Mouse (Mus musculus): ENCODE results near the gene Svep1. TPM values are rescaled to one million over a fixed set of nuclear protein-coding genes. Genes with fewer than 3 reads are reported as not detected.

The Svep1 gene
- polyA plus RNA-seq, 1 experiment from 2014 or later = 9.7 TPM

- ATAC-seq (ENCODE audit: insufficient number of reproducible peaks, insufficient read depth, low FRiP score, low read depth) = no peak
- H3K27ac ChIP-seq (ENCODE audit: low read length) = no peak overlapping the region
- no peak overlapping the region for H3K4me3 ChIP-seq (ENCODE audit: low read depth, low read length)
- no peaks in the 10 kb centered on the region for H3K4me1 ChIP-seq (ENCODE audit: control insufficient read depth, insufficient read depth, low read length)
- 80% methylated on average over 6 of the region's 6 CpGs for WGBS
- no peak overlapping the region for H3K4me2 ChIP-seq (replicated peaks; ENCODE audit: low read depth, low read length)
- H3K36me3 ChIP-seq (ENCODE audit: control insufficient read depth, insufficient read depth, low read length) = no peaks in the 10 kb centered on the region; the same call in 1 of the 2 replicates
- no peaks in the 10 kb centered on the region for H3K9me3 ChIP-seq (ENCODE audit: control insufficient read depth, low read depth, low read length)
- H3K27me3 ChIP-seq (ENCODE audit: control insufficient read depth, insufficient read depth, low read length) = no peaks in the 10 kb centered on the region
- H3K9ac ChIP-seq (replicated peaks; ENCODE audit: low read depth, low read length) = no peak overlapping the region
These were observed 67.4 kb downstream of the Svep1 start for GRCm38 (mm10) chr4:58139241-58139640.

DNA sequence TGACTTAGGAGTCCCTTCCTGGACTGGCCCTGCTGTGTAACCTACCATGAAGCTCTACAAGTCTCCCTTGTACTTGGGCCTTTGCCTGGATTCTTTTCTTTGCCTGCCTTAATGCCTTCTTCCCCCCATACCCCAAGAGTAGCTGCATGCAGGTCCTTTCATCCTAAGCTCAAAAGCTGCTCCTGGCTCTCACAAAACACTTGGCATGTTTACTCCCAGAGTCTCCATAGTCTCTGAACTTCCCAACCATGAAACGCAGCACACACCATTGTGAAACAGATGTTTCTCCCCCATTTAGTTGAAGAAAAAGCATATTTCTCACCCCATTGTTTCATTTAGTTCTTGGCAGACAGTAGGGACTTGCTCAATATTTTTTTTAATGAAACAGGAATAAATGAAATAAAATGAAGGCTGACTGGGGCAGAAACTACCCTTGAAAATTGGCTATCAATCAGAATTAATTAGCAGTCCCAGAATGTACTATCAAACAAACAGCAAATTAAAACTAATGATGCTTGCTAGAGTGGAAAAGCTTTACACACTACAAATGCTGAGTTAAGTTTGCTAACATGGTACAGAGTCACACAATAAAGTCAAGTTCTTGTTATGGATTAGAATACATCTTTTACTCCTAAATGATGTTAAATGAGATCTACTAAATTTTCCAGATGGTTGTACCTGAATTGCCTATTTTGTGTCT is 72.9 kb downstream of the Svep1 start:
- WGBS = 83% methylated on average over 1 of the region's 1 CpGs

GRCm38 (mm10) chr4:58129844-58130243 is 76.8 kb downstream of the Svep1 start:
- no peaks in the 10 kb centered on the region for H3K4me1 ChIP-seq (ENCODE audit: control insufficient read depth, insufficient read depth, low read length)
- H3K9ac ChIP-seq (replicated peaks; ENCODE audit: low read depth, low read length) = no peak overlapping the region
- ATAC-seq (ENCODE audit: insufficient number of reproducible peaks, insufficient read depth, low FRiP score, low read depth) = no peak
- H3K36me3 ChIP-seq (ENCODE audit: control insufficient read depth, insufficient read depth, low read length) = no peaks in the 10 kb centered on the region
- no peak overlapping the region for H3K27ac ChIP-seq (ENCODE audit: low read length)
- 81% methylated on average over 4 of the region's 4 CpGs for WGBS
- H3K27me3 ChIP-seq (ENCODE audit: control insufficient read depth, insufficient read depth, low read length) = no peaks in the 10 kb centered on the region
- H3K9me3 ChIP-seq (ENCODE audit: control insufficient read depth, low read depth, low read length) = no peaks in the 10 kb centered on the region
- no peak overlapping the region for H3K4me3 ChIP-seq (ENCODE audit: low read depth, low read length)
- no peak overlapping the region for H3K4me2 ChIP-seq (replicated peaks; ENCODE audit: low read depth, low read length)

More for the DNA sequence above, 72.9 kb downstream of the Svep1 start:
- H3K4me3 ChIP-seq (ENCODE audit: low read depth, low read length) = no peak overlapping the region
- no peak overlapping the region for H3K9ac ChIP-seq (replicated peaks; ENCODE audit: low read depth, low read length)
- no peak overlapping the region for H3K4me2 ChIP-seq (replicated peaks; ENCODE audit: low read depth, low read length)
- no peaks in the 10 kb centered on the region; the same call in 1 of the 2 replicates for H3K36me3 ChIP-seq (ENCODE audit: control insufficient read depth, insufficient read depth, low read length)
- H3K9me3 ChIP-seq (ENCODE audit: control insufficient read depth, low read depth, low read length) = no peaks in the 10 kb centered on the region
- H3K4me1 ChIP-seq (ENCODE audit: control insufficient read depth, insufficient read depth, low read length) = no peaks in the 10 kb centered on the region
- no peaks in the 10 kb centered on the region for H3K27me3 ChIP-seq (ENCODE audit: control insufficient read depth, insufficient read depth, low read length)
- H3K27ac ChIP-seq (ENCODE audit: low read length) = no peak overlapping the region
- no peak for ATAC-seq (ENCODE audit: insufficient number of reproducible peaks, insufficient read depth, low FRiP score, low read depth)

DNA sequence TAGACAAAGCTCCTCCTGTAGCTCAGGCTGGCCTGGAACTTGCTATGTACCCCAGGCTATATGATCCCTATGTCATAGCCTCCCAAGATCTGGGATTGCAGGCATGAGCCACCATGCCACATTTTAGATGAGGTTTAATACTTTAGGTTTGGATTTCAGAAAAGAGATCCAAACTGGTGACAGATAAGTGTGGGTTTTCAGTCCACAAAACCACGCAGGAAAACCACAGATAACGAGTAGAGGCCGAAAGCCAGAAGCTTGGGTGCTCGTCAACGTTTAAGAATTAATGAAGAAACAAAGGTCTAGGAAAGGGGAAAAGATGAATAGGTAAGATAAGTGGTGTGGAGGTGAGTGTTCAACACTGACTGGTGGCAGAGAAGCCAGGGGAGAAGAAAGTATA is 79.6 kb downstream of the Svep1 start:
- Histone ChIP-seq H3K27me3 (ENCODE audit: control insufficient read depth, insufficient read depth, low read length) (no peaks in the 10 kb centered on the region), H3K9ac (replicated peaks; ENCODE audit: low read depth, low read length) (no peak overlapping the region), H3K36me3 (ENCODE audit: control insufficient read depth, insufficient read depth, low read length) (no peaks in the 10 kb centered on the region), H3K4me1 (ENCODE audit: control insufficient read depth, insufficient read depth, low read length) (no peaks in the 10 kb centered on the region), H3K4me2 (replicated peaks; ENCODE audit: low read depth, low read length) (no peak overlapping the region), H3K9me3 (ENCODE audit: control insufficient read depth, low read depth, low read length) (no peaks in the 10 kb centered on the region), H3K27ac (ENCODE audit: low read length) (no peak overlapping the region), H3K4me3 (ENCODE audit: low read depth, low read length) (no peak overlapping the region)
- 87% methylated on average over 5 of the region's 5 CpGs for WGBS
- ATAC-seq (ENCODE audit: insufficient number of reproducible peaks, insufficient read depth, low FRiP score, low read depth) = no peak

GRCm38 (mm10) chr4:58115452-58115851 is 91.2 kb downstream of the Svep1 start:
- no peaks in the 10 kb centered on the region for H3K9me3 ChIP-seq (ENCODE audit: control insufficient read depth, low read depth, low read length)
- H3K4me2 ChIP-seq (replicated peaks; ENCODE audit: low read depth, low read length) = no peak overlapping the region
- H3K9ac ChIP-seq (replicated peaks; ENCODE audit: low read depth, low read length) = no peak overlapping the region
- 0 out of 2 replicates have a peak, but pooled peaks cover 8% of the 10 kb centered on the region for H3K4me1 ChIP-seq (ENCODE audit: control insufficient read depth, insufficient read depth, low read length)
- H3K4me3 ChIP-seq (ENCODE audit: low read depth, low read length) = no peak overlapping the region
- H3K27me3 ChIP-seq (ENCODE audit: control insufficient read depth, insufficient read depth, low read length) = no peaks in the 10 kb centered on the region
- 83% methylated on average over 8 of the region's 8 CpGs for WGBS
- H3K36me3 ChIP-seq (ENCODE audit: control insufficient read depth, insufficient read depth, low read length) = no peaks in the 10 kb centered on the region; the same call in 1 of the 2 replicates
- ATAC-seq (ENCODE audit: insufficient number of reproducible peaks, insufficient read depth, low FRiP score, low read depth) = no peak
- no peak overlapping the region for H3K27ac ChIP-seq (ENCODE audit: low read length)

DNA sequence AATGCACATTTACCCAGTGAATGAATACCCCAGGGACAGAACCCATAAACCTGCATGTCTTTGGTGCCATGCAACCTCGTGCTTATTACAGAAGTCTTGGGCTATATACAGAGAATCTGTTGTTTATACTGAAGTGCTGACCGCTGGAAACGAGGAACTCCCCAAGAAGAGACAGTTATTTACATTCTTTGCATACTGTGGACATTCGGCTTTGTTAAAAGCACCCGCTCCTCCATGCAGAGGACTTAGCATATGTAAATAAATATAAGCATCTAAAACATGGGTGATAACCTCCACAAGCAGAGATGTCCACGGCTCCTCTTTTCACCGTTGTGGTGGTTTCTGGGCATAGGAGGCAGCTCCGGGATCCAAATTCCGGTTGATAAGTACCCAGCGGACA is 95.7 kb downstream of the Svep1 start:
- Histone ChIP-seq H3K27me3 (ENCODE audit: control insufficient read depth, insufficient read depth, low read length) (no peaks in the 10 kb centered on the region), H3K4me2 (replicated peaks; ENCODE audit: low read depth, low read length) (no peak overlapping the region), H3K9ac (replicated peaks; ENCODE audit: low read depth, low read length) (no peak overlapping the region), H3K36me3 (ENCODE audit: control insufficient read depth, insufficient read depth, low read length) (no peaks in the 10 kb centered on the region; the same call in none of the 2 replicates), H3K9me3 (ENCODE audit: control insufficient read depth, low read depth, low read length) (no peaks in the 10 kb centered on the region), H3K27ac (ENCODE audit: low read length) (no peak overlapping the region), H3K4me1 (ENCODE audit: control insufficient read depth, insufficient read depth, low read length) (0 out of 2 replicates have a peak, but pooled peaks cover 10% of the 10 kb centered on the region), H3K4me3 (ENCODE audit: low read depth, low read length) (no peak overlapping the region)
- ATAC-seq (ENCODE audit: insufficient number of reproducible peaks, insufficient read depth, low FRiP score, low read depth) = no peak
- 36% methylated on average over 10 of the region's 10 CpGs for WGBS

DNA sequence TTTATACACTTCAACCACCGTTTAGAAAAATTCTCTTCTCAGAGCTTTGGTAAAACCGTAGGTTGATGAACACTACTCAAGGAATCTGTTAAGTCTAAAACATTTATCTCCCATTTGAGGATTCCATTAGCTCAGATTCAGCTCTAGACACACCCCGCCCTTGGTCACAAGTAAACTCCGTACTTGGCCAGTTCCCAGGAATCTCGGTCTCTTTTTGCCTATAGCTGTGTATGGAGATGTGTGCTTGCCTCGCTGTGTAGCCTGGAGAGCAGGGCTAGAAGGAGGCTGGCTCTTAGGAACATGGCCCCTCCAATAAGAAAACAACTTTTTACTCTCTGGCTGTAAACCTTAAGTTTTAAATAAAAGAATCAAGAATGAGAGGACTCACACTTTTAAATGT is 96.9 kb downstream of the Svep1 start:
- H3K36me3 ChIP-seq (ENCODE audit: control insufficient read depth, insufficient read depth, low read length) = no peaks in the 10 kb centered on the region; the same call in none of the 2 replicates
- no peaks in the 10 kb centered on the region for H3K9me3 ChIP-seq (ENCODE audit: control insufficient read depth, low read depth, low read length)
- ATAC-seq (ENCODE audit: insufficient number of reproducible peaks, insufficient read depth, low FRiP score, low read depth) = no peak
- no peak overlapping the region for H3K4me3 ChIP-seq (ENCODE audit: low read depth, low read length)
- WGBS = 74% methylated on average over 6 of the region's 6 CpGs
- 0 out of 2 replicates have a peak, but pooled peaks cover 10% of the 10 kb centered on the region for H3K4me1 ChIP-seq (ENCODE audit: control insufficient read depth, insufficient read depth, low read length)
- H3K9ac ChIP-seq (replicated peaks; ENCODE audit: low read depth, low read length) = no peak overlapping the region
- no peak overlapping the region for H3K27ac ChIP-seq (ENCODE audit: low read length)
- no peaks in the 10 kb centered on the region for H3K27me3 ChIP-seq (ENCODE audit: control insufficient read depth, insufficient read depth, low read length)
- no peak overlapping the region for H3K4me2 ChIP-seq (replicated peaks; ENCODE audit: low read depth, low read length)

DNA sequence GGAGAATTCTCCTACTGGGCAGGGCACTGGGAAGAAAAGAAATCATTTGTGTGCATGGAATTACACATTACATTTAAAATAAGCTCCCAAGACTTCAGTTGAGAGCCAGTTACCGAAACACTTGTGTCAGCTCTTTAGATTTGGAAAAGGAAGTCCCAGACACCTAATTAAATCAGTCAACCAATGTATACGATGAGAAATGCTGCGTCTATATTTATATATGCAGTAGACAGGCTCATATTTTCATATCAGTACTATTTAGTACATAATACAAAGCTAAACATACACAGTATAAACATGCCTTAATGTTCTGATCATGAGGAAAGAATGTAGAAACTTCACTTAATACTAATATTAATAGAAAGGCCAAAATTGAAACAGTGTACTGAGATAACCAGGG is 98.3 kb downstream of the Svep1 start:
- Histone ChIP-seq H3K36me3 (ENCODE audit: control insufficient read depth, insufficient read depth, low read length) (no peaks in the 10 kb centered on the region; the same call in 1 of the 2 replicates), H3K4me1 (ENCODE audit: control insufficient read depth, insufficient read depth, low read length) (0 out of 2 replicates have a peak, but pooled peaks cover 10% of the 10 kb centered on the region), H3K4me3 (ENCODE audit: low read depth, low read length) (no peak overlapping the region), H3K9me3 (ENCODE audit: control insufficient read depth, low read depth, low read length) (no peaks in the 10 kb centered on the region), H3K9ac (replicated peaks; ENCODE audit: low read depth, low read length) (no peak overlapping the region), H3K27ac (ENCODE audit: low read length) (no peak overlapping the region), H3K4me2 (replicated peaks; ENCODE audit: low read depth, low read length) (no peak overlapping the region), H3K27me3 (ENCODE audit: control insufficient read depth, insufficient read depth, low read length) (no peaks in the 10 kb centered on the region)
- WGBS = 74% methylated on average over 3 of the region's 3 CpGs
- no peak for ATAC-seq (ENCODE audit: insufficient number of reproducible peaks, insufficient read depth, low FRiP score, low read depth)

DNA sequence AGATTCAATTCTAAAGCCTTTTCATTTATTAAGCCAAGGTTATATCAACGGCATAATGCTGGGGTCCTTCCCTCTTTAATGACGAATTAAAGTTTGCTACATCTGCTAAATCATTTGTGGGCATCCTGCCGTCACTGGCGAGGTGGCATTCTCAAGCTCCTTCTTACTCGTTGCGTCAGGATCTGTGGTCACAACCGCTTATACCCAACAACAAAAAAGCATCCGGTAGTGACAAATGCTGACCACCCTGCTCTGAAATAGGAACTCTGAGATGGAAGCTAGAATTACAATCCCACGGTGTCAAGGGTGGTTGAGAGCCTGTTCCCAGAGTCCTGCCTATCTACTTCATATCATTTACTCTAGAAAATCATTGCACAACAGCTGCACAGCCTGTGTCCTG is 108.9 kb downstream of the Svep1 start:
- Histone ChIP-seq H3K9ac (replicated peaks; ENCODE audit: low read depth, low read length) (no peak overlapping the region), H3K4me3 (ENCODE audit: low read depth, low read length) (no peak overlapping the region), H3K27ac (ENCODE audit: low read length) (no peak overlapping the region), H3K9me3 (ENCODE audit: control insufficient read depth, low read depth, low read length) (no peaks in the 10 kb centered on the region), H3K4me1 (ENCODE audit: control insufficient read depth, insufficient read depth, low read length) (no peaks in the 10 kb centered on the region), H3K36me3 (ENCODE audit: control insufficient read depth, insufficient read depth, low read length) (peaks cover 3% of the 10 kb centered on the region; the same call in 1 of the 2 replicates), H3K27me3 (ENCODE audit: control insufficient read depth, insufficient read depth, low read length) (no peaks in the 10 kb centered on the region), H3K4me2 (replicated peaks; ENCODE audit: low read depth, low read length) (no peak overlapping the region)
- WGBS = 86% methylated on average over 9 of the region's 9 CpGs
- no peak for ATAC-seq (ENCODE audit: insufficient number of reproducible peaks, insufficient read depth, low FRiP score, low read depth)

All from stomach, embryonic 14.5 days (tissue).